Mouse (Mus musculus) left cerebral cortex, postnatal 25 days (tissue): ENCODE data around the gene Slc25a17. TPM values are rescaled to one million over a fixed set of nuclear protein-coding genes. Genes with fewer than 3 reads are reported as not detected.

Source experiments
- DNase-seq, 2 experiments: peaks; one replicate each; pipeline ENCODE4 v3.0.0; 2022; ENCODE audit warnings: low spot score in 2 of 2, mixed read lengths in 1 of 2
- intact Hi-C: fragments of 180-260 bp; cut with DNase I; formaldehyde crosslinking; loops from one replicate; pipeline ENCODE4 v1.15.1; 2025
- total RNA-seq, 2 experiments: library from RNA; stranded (reverse); gene quantifications; 2 replicates each; pipeline ENCODE4 v1.2.3; 2021

Gene Slc25a17
- total RNA-seq, 2 experiments from 2014 or later, result 42.1 to 43.1 TPM

- no peak for DNase-seq
- intact Hi-C loops, result no loop called here
These were observed 1.7 kb downstream of the Slc25a17 start for GRCm38 (mm10) chr15:81358943-81359342.

GRCm38 (mm10) chr15:81356946-81357345, 3.7 kb downstream of the Slc25a17 start:
- DNase-seq, result no peak
- intact Hi-C loops, result no loop called here

GRCm38 (mm10) chr15:81355146-81355761, 5.4 kb downstream of the Slc25a17 start:
- intact Hi-C loops, result no loop called here
- DNase-seq, result no peak

GRCm38 (mm10) chr15:81352638-81353037, 8.0 kb downstream of the Slc25a17 start:
- no peak for DNase-seq
- intact Hi-C loops, result no loop called here

GRCm38 (mm10) chr15:81350401-81350800, 10.2 kb downstream of the Slc25a17 start:
- intact Hi-C loops, result no loop called here
- no peak for DNase-seq

- intact Hi-C loops, result loop anchor here (5.0 to 10.0 kb wide), 2 partner anchors 111 to 244 kb away; partner anchors contain the start of gene Mchr1
- DNase-seq, result no peak
These were observed 12.2 kb downstream of the Slc25a17 start for GRCm38 (mm10) chr15:81348366-81348765.

GRCm38 (mm10) chr15:81347466-81347865, 13.1 kb downstream of the Slc25a17 start:
- peak; percentile 47 to 80 for DNase-seq
- intact Hi-C loops, result loop anchor here (5.0 to 10.0 kb wide), 2 partner anchors 110 to 243 kb away; partner anchors contain the start of gene Mchr1

- intact Hi-C loops, result loop anchor here (10.0 kb wide), 1 partner anchor 237 kb away; no protein-coding TSS in a partner anchor
These were observed 19.2 kb downstream of the Slc25a17 start for GRCm38 (mm10) chr15:81341426-81341825.

GRCm38 (mm10) chr15:81339158-81339557, 21.5 kb downstream of the Slc25a17 start:
- DNase-seq, result no peak
- intact Hi-C loops, result no loop called here

More at GRCm38 (mm10) chr15:81341426-81341825, 19.2 kb downstream of the Slc25a17 start:
- peak in 1 of 2 experiments; percentile 79 for DNase-seq

- intact Hi-C loops, result no loop called here
- DNase-seq, result peak in 1 of 2 experiments; percentile 62
These were observed 24.1 kb downstream of the Slc25a17 start for GRCm38 (mm10) chr15:81336466-81336865.

- DNase-seq, result no peak
- intact Hi-C loops, result no loop called here
These were observed 28.1 kb downstream of the Slc25a17 start for GRCm38 (mm10) chr15:81332517-81332916.

- no peak for DNase-seq
- intact Hi-C loops, result no loop called here
These were observed 29.7 kb downstream of the Slc25a17 start for GRCm38 (mm10) chr15:81330816-81331433.

GRCm38 (mm10) chr15:81329721-81330369, 30.8 kb downstream of the Slc25a17 start:
- no peak for DNase-seq
- intact Hi-C loops, result no loop called here

- intact Hi-C loops, result no loop called here
- no peak for DNase-seq
These were observed 33.1 kb downstream of the Slc25a17 start for GRCm38 (mm10) chr15:81327501-81327900.

- DNase-seq, result no peak
- intact Hi-C loops, result no loop called here
These were observed 35.6 kb downstream of the Slc25a17 start for GRCm38 (mm10) chr15:81324979-81325378.

- peak in 1 of 2 experiments; percentile 76 for DNase-seq
These were observed 40.5 kb downstream of the Slc25a17 start for GRCm38 (mm10) chr15:81320137-81320536.

GRCm38 (mm10) chr15:81319462-81319861, 41.1 kb downstream of the Slc25a17 start:
- peak in 1 of 2 experiments; percentile 44 for DNase-seq
- intact Hi-C loops, result no loop called here

More at GRCm38 (mm10) chr15:81320137-81320536, 40.5 kb downstream of the Slc25a17 start:
- intact Hi-C loops, result no loop called here

- intact Hi-C loops, result no loop called here
- no peak for DNase-seq
These were observed 46.7 kb downstream of the Slc25a17 start for GRCm38 (mm10) chr15:81313928-81314327.

- intact Hi-C loops, result no loop called here
- DNase-seq, result no peak
These were observed 49.6 kb downstream of the Slc25a17 start for GRCm38 (mm10) chr15:81311026-81311425.

GRCm38 (mm10) chr15:81310353-81310752, 50.3 kb downstream of the Slc25a17 start:
- no peak for DNase-seq
- intact Hi-C loops, result no loop called here
